Mouse (Mus musculus) CH12.LX (cell line): Measurements from ENCODE around the gene Upk3a. TPM values are rescaled to one million over a fixed set of nuclear protein-coding genes. Genes with fewer than 3 reads are reported as not detected.

ENCODE experiments used
- DNase-seq: peaks from one replicate; pipeline ENCODE4 v3.0.0-alpha.2; 2013; ENCODE audit errors: extremely low read depth
- H3K27ac ChIP-seq: 2 replicates; pipeline ENCODE4 v1.5.1; 2012; ENCODE audit warnings: low read depth, mild to moderate bottlenecking, control low read depth, moderate library complexity; ENCODE audit not compliant: insufficient read depth
- H3K27me3 ChIP-seq: replicated peaks from 2 replicates; pipeline ENCODE3; 2012; ENCODE audit warnings: inconsistent platforms
- H3K36me3 ChIP-seq, 2 experiments: replicated peaks in 1 of 2; 2 replicates each; pipeline versions ENCODE3 to v1.6.1; 2012; ENCODE audit warnings: inconsistent platforms in 1 of 2, low read length in 1 of 2, mild to moderate bottlenecking in 1 of 2, mixed read lengths in 1 of 2, moderate library complexity in 1 of 2; ENCODE audit not compliant: control insufficient read depth in 1 of 2, insufficient read depth in 1 of 2
- H3K4me1 ChIP-seq, 2 experiments: 2 replicates each; pipeline ENCODE4 v1.6.1; 2012; ENCODE audit warnings: inconsistent platforms in 1 of 2, moderate library complexity in 1 of 2; ENCODE audit not compliant: insufficient read depth in 2 of 2, control insufficient read depth in 1 of 2
- H3K4me2 ChIP-seq: 2 replicates; pipeline ENCODE4 v1.6.1; 2012; ENCODE audit warnings: low read depth, mild to moderate bottlenecking, control low read depth; ENCODE audit not compliant: poor library complexity, insufficient read depth, severe bottlenecking
- H3K4me3 ChIP-seq, 3 experiments: fragments of 150-350 bp in 1 of 3; sonication (generic) in 1 of 3; replicated peaks in 1 of 3; 2 replicates each; pipeline versions ENCODE3 to v1.5.1; 2011 to 2012; ENCODE audit warnings: low read depth in 2 of 3, low read length in 2 of 3, mild to moderate bottlenecking in 2 of 3, moderate library complexity in 2 of 3, control low read depth in 1 of 3, improper control_type of control experiment in 1 of 3, inconsistent platforms in 1 of 3, mixed read lengths in 1 of 3; ENCODE audit not compliant: poor library complexity in 1 of 3
- H3K79me2 ChIP-seq: replicated peaks from 2 replicates; pipeline ENCODE4 v1.6.1; 2012; ENCODE audit warnings: mild to moderate bottlenecking, moderate library complexity; ENCODE audit not compliant: control insufficient read depth, poor library complexity, insufficient read depth, severe bottlenecking; ENCODE audit errors: extremely low read depth
- H3K9ac ChIP-seq: 2 replicates; pipeline ENCODE4 v1.6.1; 2012; ENCODE audit warnings: low read depth, mild to moderate bottlenecking, control low read depth, moderate library complexity; ENCODE audit not compliant: insufficient read depth
- H3K9me3 ChIP-seq: replicated peaks from 2 replicates; pipeline ENCODE3; 2012; ENCODE audit warnings: low read length, inconsistent platforms, mixed read lengths
- BHLHE40 ChIP-seq: IDR thresholded peaks from 2 replicates; pipeline ENCODE4 v1.6.1; 2011; ENCODE audit warnings: mild to moderate bottlenecking, low read depth, low read length, improper control_type of control experiment
- CHD1 ChIP-seq: IDR thresholded peaks from 2 replicates; pipeline ENCODE4 v1.6.1; 2012; ENCODE audit warnings: low read depth, low read length, improper control_type of control experiment, inconsistent platforms
- CTCF ChIP-seq, 2 experiments: IDR thresholded peaks in 1 of 2; conservative IDR thresholded peaks in 1 of 2; 2 replicates each; pipeline ENCODE4 v1.5.1; 2011 to 2012; ENCODE audit warnings: low read depth in 2 of 2, low read length in 2 of 2, improper control_type of control experiment in 1 of 2, inconsistent platforms in 1 of 2, mild to moderate bottlenecking in 1 of 2, moderate library complexity in 1 of 2
- E2F4 ChIP-seq: IDR thresholded peaks from 2 replicates; pipeline ENCODE4 v1.6.1; 2011; ENCODE audit warnings: low read depth, low read length, improper control_type of control experiment; ENCODE audit not compliant: insufficient replicate concordance
- ELF1 ChIP-seq: IDR thresholded peaks from 2 replicates; pipeline ENCODE4 v1.6.1; 2014; ENCODE audit warnings: low read depth, mild to moderate bottlenecking, inconsistent platforms, low read length, improper control_type of control experiment
- ETS1 ChIP-seq: conservative IDR thresholded peaks from 2 replicates; pipeline ENCODE4 v1.6.1; 2012; ENCODE audit warnings: low read depth, mild to moderate bottlenecking, inconsistent platforms, low read length, improper control_type of control experiment, moderate library complexity
- HCFC1 ChIP-seq: IDR thresholded peaks from 2 replicates; pipeline ENCODE4 v1.6.1; 2012; ENCODE audit warnings: low read depth, mild to moderate bottlenecking, inconsistent platforms, low read length, improper control_type of control experiment
- JUN ChIP-seq: IDR thresholded peaks from 2 replicates; pipeline ENCODE4 v1.6.1; 2011; ENCODE audit warnings: low read depth, mild to moderate bottlenecking, low read length, improper control_type of control experiment, moderate library complexity; ENCODE audit not compliant: insufficient read depth
- JUND ChIP-seq: conservative IDR thresholded peaks from 2 replicates; pipeline ENCODE4 v1.6.1; 2011; ENCODE audit warnings: low read depth, low read length, improper control_type of control experiment
- KAT2A ChIP-seq: IDR thresholded peaks from 2 replicates; pipeline ENCODE4 v1.6.1; 2012; ENCODE audit warnings: low read length, improper control_type of control experiment, inconsistent platforms; ENCODE audit not compliant: insufficient replicate concordance
- MAFK ChIP-seq: IDR thresholded peaks from 2 replicates; pipeline ENCODE4 v1.6.1; 2011; ENCODE audit warnings: low read length, improper control_type of control experiment; ENCODE audit not compliant: insufficient replicate concordance
- MAX ChIP-seq: IDR thresholded peaks from 2 replicates; pipeline ENCODE4 v1.6.1; 2011; ENCODE audit warnings: low read length, improper control_type of control experiment
- MAZ ChIP-seq: IDR thresholded peaks from 2 replicates; pipeline ENCODE4 v1.6.1; 2012; ENCODE audit warnings: low read depth, mild to moderate bottlenecking, inconsistent platforms, low read length, improper control_type of control experiment, moderate library complexity
- MEF2A ChIP-seq: IDR thresholded peaks from 2 replicates; pipeline ENCODE4 v1.6.1; 2014; ENCODE audit warnings: low read depth, mild to moderate bottlenecking, inconsistent platforms, low read length, improper control_type of control experiment, borderline replicate concordance
- MXI1 ChIP-seq: IDR thresholded peaks from 2 replicates; pipeline ENCODE4 v1.6.1; 2011; ENCODE audit warnings: mild to moderate bottlenecking, low read depth, low read length, improper control_type of control experiment
- MYC ChIP-seq: IDR thresholded peaks from 2 replicates; pipeline ENCODE4 v1.6.1; 2011; ENCODE audit warnings: low read depth, mild to moderate bottlenecking, improper control_type of control experiment, low read length
- NELFE ChIP-seq: IDR thresholded peaks from 2 replicates; pipeline ENCODE4 v1.6.1; 2011; ENCODE audit warnings: low read depth, low read length, improper control_type of control experiment
- PAX5 ChIP-seq: IDR thresholded peaks from 2 replicates; pipeline ENCODE4 v1.6.1; 2012; ENCODE audit warnings: low read length, inconsistent platforms, mixed read lengths
- POLR2A ChIP-seq: IDR thresholded peaks from 2 replicates; pipeline ENCODE4 v1.6.1; 2011; ENCODE audit warnings: low read depth, mild to moderate bottlenecking, improper control_type of control experiment, low read length
- SIN3A ChIP-seq: IDR thresholded peaks from 2 replicates; pipeline ENCODE4 v1.6.1; 2012; ENCODE audit warnings: low read length, improper control_type of control experiment, inconsistent platforms
- SMC3 ChIP-seq: IDR thresholded peaks from 2 replicates; pipeline ENCODE4 v1.6.1; 2011; ENCODE audit warnings: low read depth, low read length, improper control_type of control experiment
- USF1 ChIP-seq: IDR thresholded peaks from 2 replicates; pipeline ENCODE4 v1.6.1; 2014; ENCODE audit warnings: low read depth, mild to moderate bottlenecking, inconsistent platforms, low read length, improper control_type of control experiment
- ZC3H11A ChIP-seq: IDR thresholded peaks from 2 replicates; pipeline ENCODE4 v1.6.1; 2012; ENCODE audit warnings: low read depth, mild to moderate bottlenecking, inconsistent platforms, low read length, improper control_type of control experiment
- ZKSCAN1 ChIP-seq: IDR thresholded peaks from 2 replicates; pipeline ENCODE4 v1.6.1; 2012; ENCODE audit warnings: low read depth, inconsistent platforms, low read length, improper control_type of control experiment, borderline replicate concordance
- ZMIZ1 ChIP-seq: IDR thresholded peaks from 2 replicates; pipeline ENCODE4 v1.6.1; 2012; ENCODE audit warnings: low read depth, mild to moderate bottlenecking, inconsistent platforms, low read length, improper control_type of control experiment
- ZNF384 ChIP-seq: IDR thresholded peaks from 2 replicates; pipeline ENCODE4 v1.6.1; 2012; ENCODE audit warnings: low read depth, low read length, improper control_type of control experiment, inconsistent platforms
- dilution Hi-C: fragments of 300-500 bp; cut with MboI; formaldehyde crosslinking; loops from 2 replicates; pipeline ENCODE4 v1.14.3; 2020; ENCODE audit warnings: low sequenced_read_pairs; ENCODE audit not compliant: extremely low pct_unique_long_range_greater_than_20kb, extremely low pct_ligation_motif_present
- in situ Hi-C: fragments of 300-500 bp; cut with MboI; formaldehyde crosslinking; loops from 3 replicates; pipeline ENCODE4 v1.14.3; 2019; ENCODE audit warnings: low sequenced_read_pairs, low pct_ligation_motif_present, low pct_unique_long_range_greater_than_20kb, mixed read lengths
- polyA plus RNA-seq: library from polyadenylated mRNA; unstranded; fragments of >175 nt; gene quantifications from 2 replicates; pipeline ENCODE4 v1.2.1, GENCODE M21; 2012; ENCODE audit warnings: low read depth; ENCODE audit not compliant: insufficient read length
- total RNA-seq, 2 experiments: library from RNA; depleted of rRNA; stranded (reverse); fragments of 300-350 nt in 1 of 2; fragments of >200 nt in 1 of 2; gene quantifications; 2 replicates each; pipeline ENCODE4 v1.2.3; 2012 to 2014

Upk3a gene
- total and polyA plus RNA-seq, 3 experiments = not detected

- H3K27me3 ChIP-seq = no peaks in the 10 kb centered on the region
- peaks cover 29 to 78% of the 10 kb centered on the region in 2 experiments for H3K36me3 ChIP-seq
- in situ Hi-C loops = no loop called here
- H3K27ac ChIP-seq = no peak overlapping the region
- peaks cover 5 to 24% of the 10 kb centered on the region in 2 experiments; a peak in 3 of 4 replicates for H3K4me1 ChIP-seq
- no peaks in the 10 kb centered on the region for H3K79me2 ChIP-seq
- TF ChIP-seq MYC (no peak), HCFC1 (no peak), BHLHE40 (no peak), KAT2A (no peak), MEF2A (no peak), ZNF384 (no peak), NELFE (no peak), SMC3 (no peak), PAX5 (no peak), MAX (no peak)
- no peak overlapping the region for H3K9ac ChIP-seq
- H3K9me3 ChIP-seq = no peaks in the 10 kb centered on the region
- dilution Hi-C loops = no loop called here
- DNase-seq = no peak
- no peak overlapping the region for H3K4me3 ChIP-seq
- no peak overlapping the region for H3K4me2 ChIP-seq
Measured at GRCm38 (mm10) chr15:85046230-85046950, 29.4 kb downstream of the Upk3a start.

GRCm38 (mm10) chr15:85047865-85048264 lies 30.9 kb downstream of the Upk3a start:
- in situ Hi-C loops = no loop called here
- peaks cover 35 to 87% of the 10 kb centered on the region in 2 experiments for H3K36me3 ChIP-seq
- TF ChIP-seq KAT2A (no peak), JUN (no peak), POLR2A (no peak), CTCF (conservative IDR thresholded peaks at IDR 0.05 in 1 of 2, IDR thresholded peaks at IDR 0.05 in 1 of 2; ENCODE audit: low read depth in 2 of 2, low read length in 2 of 2) (no peak), SIN3A (no peak), JUND (no peak), ELF1 (no peak), USF1 (no peak), ZMIZ1 (no peak), ZNF384 (no peak), ZKSCAN1 (no peak), MXI1 (no peak), CHD1 (no peak), ZC3H11A (no peak), ETS1 (no peak), MAFK (no peak), MAZ (no peak), E2F4 (no peak)

More at GRCm38 (mm10) chr15:85047865-85048264, 30.9 kb downstream of the Upk3a start:
- H3K9me3 ChIP-seq = no peaks in the 10 kb centered on the region
- no peak overlapping the region for H3K9ac ChIP-seq
- dilution Hi-C loops = no loop called here
- H3K4me1 ChIP-seq = peaks cover under 1 to 9% of the 10 kb centered on the region in 2 experiments; a peak in 2 of 4 replicates
- H3K4me3 ChIP-seq = no peak overlapping the region
- H3K4me2 ChIP-seq = no peak overlapping the region
- no peak overlapping the region for H3K27ac ChIP-seq
- no peaks in the 10 kb centered on the region for H3K79me2 ChIP-seq
- no peak for DNase-seq
- no peaks in the 10 kb centered on the region for H3K27me3 ChIP-seq
